ENCODE assay signal across 17 mouse cellular contexts in genomic region chr14:29577786-29578185, GRCm38 (mm10).
DNase-seq lines count a peak whose midpoint lies in the region; ATAC-seq and TF ChIP-seq lines count a peak whose summit lies in the region.
"Had no signal": no experiment of that assay in that cellular context is flagged by ENCODE, and none has a peak within 500 bp of the region (broad histone marks: within the 10 kb centered on the region; RNA-seq: fewer than 3 reads in every experiment).

No protein-coding gene starts in this region.

- TF ChIP-seq POLR2A in brain, embryonic 14.5 days (IDR thresholded peaks at IDR 0.05; ENCODE audit: borderline replicate concordance, extremely low read depth, insufficient read depth, insufficient read length, poor library complexity, severe bottlenecking): no peak

- no peak for ATAC-seq in cerebellum, adult (ENCODE audit: insufficient number of reproducible peaks, low FRiP score, low TSS enrichment)
- ATAC-seq: activated CD4-positive, CD25-positive, alpha-beta regulatory T cell, adult 4 months; CD4-positive, CD25-positive, alpha-beta regulatory T cell, adult 4 months; forebrain, embryonic 13.5 days; forebrain, embryonic 16.5 days; intestine, embryonic 15.5 days had no signal

- intact Hi-C loops in left cerebral cortex, postnatal 4 days (cut with DNase I): no loop called here
- intact Hi-C loops in left cerebral cortex, postnatal 36 days (cut with DNase I): no loop called here

- no peak for TF ChIP-seq CTCF in brain, embryonic 14.5 days (IDR thresholded peaks at IDR 0.05; ENCODE audit: borderline replicate concordance, extremely low read depth, insufficient read depth, insufficient read length)

- peak; percentile 27 to 58 for DNase-seq in cerebellum, postnatal 14 days
- peak; percentile 48 for DNase-seq in left cerebral cortex, postnatal 4 days
- DNase-seq in left cerebral cortex, postnatal 36 days (ENCODE audit: low spot score in 2 of 2): no peak
- peak; percentile 7 for DNase-seq in brain, embryonic 14.5 days (ENCODE audit: low read depth)
- no peak for DNase-seq in right cerebral cortex, postnatal 25 days
- DNase-seq: adrenal gland, adult 8-10 months; adrenal gland, postnatal 25 days; cerebellum, adult 11-12 months; cerebellum, adult 9-11 months; gastrocnemius, postnatal 10 days; kidney, adult 11 months had no signal

Comparison
In these comparisons a context has a peak if more than half of its experiments do, and no peak if none do; other contexts are left out.
1. DNase-seq: peak in cerebellum, postnatal 14 days (2 of 2), left cerebral cortex, postnatal 4 days (single experiment) and brain, embryonic 14.5 days (single experiment); none in left cerebral cortex, postnatal 36 days (0 of 2) and right cerebral cortex, postnatal 25 days (single experiment).